Mouse (Mus musculus) MEL (cell line): ENCODE results near the gene Tuba3b.

ENCODE experiments used
- CTCF ChIP-seq, 3 experiments: IDR thresholded peaks in 2 of 3; conservative IDR thresholded peaks in 1 of 3; 2 replicates each; pipeline ENCODE4 v1.5.1; 2011 to 2012; ENCODE audit warnings: low read length in 3 of 3, low read depth in 2 of 3, mild to moderate bottlenecking in 2 of 3, improper control_type of control experiment in 1 of 3, inconsistent platforms in 1 of 3, mixed read lengths in 1 of 3, moderate library complexity in 1 of 3; ENCODE audit not compliant: control insufficient read depth in 1 of 3, insufficient read depth in 1 of 3, poor library complexity in 1 of 3, severe bottlenecking in 1 of 3
- E2F4 ChIP-seq: IDR thresholded peaks from 2 replicates; pipeline ENCODE4 v1.6.1; 2011; ENCODE audit warnings: low read depth, low read length, improper control_type of control experiment, borderline replicate concordance
- GATA1 ChIP-seq: IDR thresholded peaks from 2 replicates; pipeline ENCODE4 v1.6.1; 2011; ENCODE audit warnings: low read depth, low read length, improper control_type of control experiment
- KAT2A ChIP-seq: conservative IDR thresholded peaks from 2 replicates; pipeline ENCODE4 v1.6.1; 2012; ENCODE audit warnings: low read depth, low read length, improper control_type of control experiment, inconsistent platforms
- MAFK ChIP-seq: IDR thresholded peaks from 2 replicates; pipeline ENCODE4 v1.6.1; 2011; ENCODE audit warnings: low read depth, mild to moderate bottlenecking, low read length, improper control_type of control experiment, borderline replicate concordance
- MAX ChIP-seq: IDR thresholded peaks from 2 replicates; pipeline ENCODE4 v1.6.1; 2011; ENCODE audit warnings: low read length, improper control_type of control experiment
- MEF2A ChIP-seq: IDR thresholded peaks from 2 replicates; pipeline ENCODE4 v1.6.1; 2014; ENCODE audit warnings: low read depth, mild to moderate bottlenecking, inconsistent platforms, low read length, improper control_type of control experiment; ENCODE audit not compliant: poor library complexity, insufficient replicate concordance, severe bottlenecking; ENCODE audit errors: extremely low read depth
- POLR2A ChIP-seq, 2 experiments: IDR thresholded peaks; 2 replicates each; pipeline ENCODE4 v1.6.1; 2011 to 2012; ENCODE audit warnings: low read length in 2 of 2, mild to moderate bottlenecking in 2 of 2, control low read depth in 1 of 2, improper control_type of control experiment in 1 of 2, low read depth in 1 of 2, moderate library complexity in 1 of 2; ENCODE audit not compliant: control insufficient read depth in 1 of 2, insufficient read depth in 1 of 2, poor library complexity in 1 of 2
- POLR2AphosphoS2 ChIP-seq: IDR thresholded peaks from 2 replicates; pipeline ENCODE4 v1.6.1; 2011; ENCODE audit warnings: low read length, improper control_type of control experiment
- RCOR1 ChIP-seq: IDR thresholded peaks from 2 replicates; pipeline ENCODE4 v1.6.1; 2012; ENCODE audit warnings: low read depth, mild to moderate bottlenecking, inconsistent platforms, low read length, improper control_type of control experiment
- TCF12 ChIP-seq: IDR thresholded peaks from 2 replicates; pipeline ENCODE4 v1.6.1; 2014; ENCODE audit warnings: low read depth, mild to moderate bottlenecking, inconsistent platforms, low read length, improper control_type of control experiment, moderate library complexity
- USF1 ChIP-seq: IDR thresholded peaks from 2 replicates; pipeline ENCODE4 v1.6.1; 2014; ENCODE audit warnings: low read depth, mild to moderate bottlenecking, inconsistent platforms, low read length, improper control_type of control experiment, moderate library complexity
- USF2 ChIP-seq, 2 experiments: IDR thresholded peaks; 2 replicates each; pipeline ENCODE4 v1.6.1; 2011 to 2012; ENCODE audit warnings: improper control_type of control experiment in 2 of 2, low read length in 2 of 2, borderline replicate concordance in 1 of 2, inconsistent platforms in 1 of 2, low read depth in 1 of 2, mild to moderate bottlenecking in 1 of 2; ENCODE audit not compliant: insufficient read depth in 1 of 2
- ZNF384 ChIP-seq: IDR thresholded peaks from 2 replicates; pipeline ENCODE4 v1.6.1; 2012; ENCODE audit warnings: low read depth, mild to moderate bottlenecking, inconsistent platforms, low read length, improper control_type of control experiment

GRCm38 (mm10) chr6:145598794-145599555 is 16.6 kb upstream of the Tuba3b start:
- TF ChIP-seq ZNF384 = no peak
- no peak for TF ChIP-seq MEF2A
- TF ChIP-seq POLR2A (IDR thresholded peaks at IDR 0.05; ENCODE audit: control insufficient read depth in 1 of 2, insufficient read depth in 1 of 2, low read depth in 1 of 2, low read length in 2 of 2, poor library complexity in 1 of 2) = no peak
- TF ChIP-seq CTCF (IDR thresholded peaks at IDR 0.05 in 2 of 3, conservative IDR thresholded peaks at IDR 0.05 in 1 of 3; ENCODE audit: control insufficient read depth in 1 of 3, insufficient read depth in 1 of 3, low read depth in 2 of 3, low read length in 3 of 3, poor library complexity in 1 of 3, severe bottlenecking in 1 of 3) = no peak
- TF ChIP-seq RCOR1 = no peak
- TF ChIP-seq MAX = no peak
- no peak for TF ChIP-seq USF2 (IDR thresholded peaks at IDR 0.05; ENCODE audit: borderline replicate concordance in 1 of 2, insufficient read depth in 1 of 2, low read depth in 1 of 2, low read length in 2 of 2)
- no peak for TF ChIP-seq POLR2AphosphoS2
- no peak for TF ChIP-seq E2F4
- no peak for TF ChIP-seq MAFK
- TF ChIP-seq GATA1 = no peak
- no peak for TF ChIP-seq TCF12
- no peak for TF ChIP-seq KAT2A
- TF ChIP-seq USF1 = no peak
